Mouse (Mus musculus) adipose tissue, adult 10 weeks (tissue): ENCODE results near the gene Tigd3. TPM values are rescaled to one million over a fixed set of nuclear protein-coding genes. Genes with fewer than 3 reads are reported as not detected.

Experiments used
- polyA plus RNA-seq: library from polyadenylated mRNA; stranded (reverse); fragments of 350-450 nt; fragmentation: Illumina TruSeq; extraction: RNeasy Lipid Tissue Mini Kit (QIAGEN cat#74804); gene quantifications from one replicate; pipeline ENCODE4 v1.2.3, GENCODE M21; 2014; ENCODE audit warnings: low read depth, low replicate concordance

The Tigd3 gene
- 0.92 TPM for polyA plus RNA-seq

GRCm38 (mm10) chr19:5894002-5894678 lies at the start of gene Tigd3:
Gene Tigd3 (minus strand): TSS chr19:5894149.

GRCm38 (mm10) chr19:5924713-5925093 lies 30.8 kb upstream of the Tigd3 start, which contains the start of gene Cdc42ep2:
Gene Cdc42ep2 (minus strand): TSS chr19:5924816.

GRCm38 (mm10) chr19:5913007-5913719 lies 19.2 kb upstream of the Tigd3 start, which contains the start of gene Dpf2:
Gene Dpf2 (minus strand): TSS chr19:5913010.

GRCm38 (mm10) chr19:5877618-5878361 lies 16.2 kb downstream of the Tigd3 start, which contains the start of gene Slc25a45:
Gene Slc25a45 (plus strand): TSS chr19:5877808.

GRCm38 (mm10) chr19:5874969-5875480 lies 18.9 kb downstream of the Tigd3 start, which contains the start of gene Frmd8:
Gene Frmd8 (minus strand): TSS chr19:5875274.

Other genes starting within 250 kb of the Tigd3 start
- 23.3 TPM for gene Sipa1, start 230.4 kb downstream of the Tigd3 start, polyA plus RNA-seq
- gene Map3k11, start 205.4 kb downstream of the Tigd3 start, polyA plus RNA-seq: 28.7 TPM
- 48.3 TPM for gene Pcnx3, start 205.2 kb downstream of the Tigd3 start, polyA plus RNA-seq
- 0.48 TPM for gene Kcnk7, start 189.8 kb downstream of the Tigd3 start, polyA plus RNA-seq
- gene Ehbp1l1, start 167.8 kb downstream of the Tigd3 start, polyA plus RNA-seq: 30.6 TPM
- gene Fam89b, start 164.5 kb downstream of the Tigd3 start, polyA plus RNA-seq: 47.1 TPM
- 196 TPM for gene Ltbp3, start 153.2 kb downstream of the Tigd3 start, polyA plus RNA-seq
- gene Scyl1, start 122.7 kb downstream of the Tigd3 start, polyA plus RNA-seq: 96.2 TPM
- gene Frmd8, start 18.9 kb downstream of the Tigd3 start, polyA plus RNA-seq: 8.9 TPM
- 18.2 TPM for gene Slc25a45, start 16.3 kb downstream of the Tigd3 start, polyA plus RNA-seq
- gene Dpf2, start 18.9 kb upstream of the Tigd3 start, polyA plus RNA-seq: 49.7 TPM
- gene Cdc42ep2, start 30.7 kb upstream of the Tigd3 start, polyA plus RNA-seq: 6.9 TPM
- 16.5 TPM for gene Pola2, start 70.1 kb upstream of the Tigd3 start, polyA plus RNA-seq
- not detected for gene Slc22a20, start 92.0 kb upstream of the Tigd3 start, polyA plus RNA-seq
- 67.4 TPM for gene Capn1, start 121.7 kb upstream of the Tigd3 start, polyA plus RNA-seq
- 75.1 TPM for gene Syvn1, start 152.4 kb upstream of the Tigd3 start, polyA plus RNA-seq
- 40.4 TPM for gene Mrpl49, start 163.6 kb upstream of the Tigd3 start, polyA plus RNA-seq
- 1,555 TPM for gene Fau, start 163.7 kb upstream of the Tigd3 start, polyA plus RNA-seq
- 32.8 TPM for gene Znhit2, start 167.0 kb upstream of the Tigd3 start, polyA plus RNA-seq
- gene Tm7sf2, start 174.2 kb upstream of the Tigd3 start, polyA plus RNA-seq: 73.5 TPM
- gene Vps51, start 183.1 kb upstream of the Tigd3 start, polyA plus RNA-seq: 36.4 TPM
- 0.74 TPM for gene Tmem262, start 185.9 kb upstream of the Tigd3 start, polyA plus RNA-seq
- not detected for gene Gm28374, start 188.1 kb upstream of the Tigd3 start, polyA plus RNA-seq
- gene Zfpl1, start 190.8 kb upstream of the Tigd3 start, polyA plus RNA-seq: 51.5 TPM
- gene Cdca5, start 190.8 kb upstream of the Tigd3 start, polyA plus RNA-seq: 0.98 TPM
- gene AC131692.1, start 200.3 kb upstream of the Tigd3 start, polyA plus RNA-seq: 2.4 TPM
- gene Naaladl1, start 211.6 kb upstream of the Tigd3 start, polyA plus RNA-seq: not detected
- gene Sac3d1, start 224.5 kb upstream of the Tigd3 start, polyA plus RNA-seq: 10.6 TPM
- gene Snx15, start 234.2 kb upstream of the Tigd3 start, polyA plus RNA-seq: 20.6 TPM
- 1.4 TPM for gene Batf2, start 246.8 kb upstream of the Tigd3 start, polyA plus RNA-seq
- gene Arl2, start 247.4 kb upstream of the Tigd3 start, polyA plus RNA-seq: 52.1 TPM